Mouse (Mus musculus) lung, postnatal 14 days (tissue): ENCODE results near the gene Olfr821.
"Not testable (repeated sequence)": the region's sequence is repeated elsewhere in the genome, so short reads cannot be mapped to it uniquely, and the experiment has no call there.

ENCODE experiments used
- DNase-seq: peaks from one replicate; pipeline ENCODE4 v3.0.0; 2021

Gene Olfr821

DNA sequence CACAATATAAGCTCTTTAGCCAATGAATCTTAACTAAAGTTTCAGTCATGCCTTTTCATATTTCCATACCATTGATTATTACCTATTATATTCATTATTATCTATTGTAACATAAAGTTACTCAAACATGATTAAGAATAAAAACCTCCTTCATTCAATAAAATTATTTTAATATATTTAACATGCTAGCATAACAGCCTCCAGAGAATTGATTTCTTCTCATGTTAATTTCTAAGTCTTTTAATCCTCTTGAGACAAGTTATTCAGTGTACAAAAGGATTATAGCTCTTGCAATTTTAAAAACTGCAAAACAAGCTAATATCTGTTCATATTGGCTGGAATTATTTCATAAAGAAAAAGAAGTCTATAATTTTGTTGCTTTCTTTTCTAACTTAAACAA, at the start of gene Olfr821:
Gene Olfr821 (plus strand): TSS at position 301 of the 400 bp plus-strand sequence.
- no peak for DNase-seq

DNA sequence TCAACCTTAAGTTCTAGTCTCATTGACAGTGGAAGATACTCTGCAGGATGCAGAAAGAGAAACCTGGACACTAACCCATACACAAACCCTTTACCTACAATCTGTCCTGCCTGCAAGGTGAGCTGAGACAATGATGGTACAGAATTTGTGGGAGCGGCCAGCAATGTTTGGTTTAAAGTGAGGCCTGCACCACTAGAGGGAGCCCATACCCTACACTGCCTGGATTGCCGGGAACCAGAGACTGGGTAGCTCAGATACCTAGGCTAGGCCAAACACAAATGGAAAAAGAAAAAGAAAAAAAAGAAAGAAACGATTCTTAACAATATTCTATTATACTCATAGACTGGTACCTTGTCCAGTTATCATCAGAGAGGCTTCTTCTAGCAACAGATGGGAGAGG, 48.3 kb upstream of the Olfr821 start:
- DNase-seq = not testable (repeated sequence)

DNA sequence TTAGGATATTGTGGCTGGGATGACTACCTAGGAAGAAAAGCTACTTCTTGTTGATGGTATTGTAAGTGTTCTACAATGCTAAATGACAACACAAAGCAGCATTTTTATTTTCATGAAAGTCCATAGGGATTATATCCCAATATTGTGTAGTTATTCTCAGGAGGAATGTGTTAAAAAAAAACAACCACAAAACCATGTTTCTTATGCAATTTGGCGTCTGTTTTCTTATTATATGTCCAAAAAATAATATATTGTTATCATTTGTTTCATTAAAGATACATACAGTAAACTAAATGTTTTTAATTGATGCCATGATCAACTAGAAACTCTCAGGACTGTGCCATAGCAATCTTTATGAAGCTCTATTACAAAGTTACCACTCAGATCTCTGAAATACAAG, 45.2 kb upstream of the Olfr821 start, which contains the start of gene Gm10310:
Gene Gm10310 (minus strand): TSS at position 101 of the 400 bp plus-strand sequence.
- not testable (repeated sequence) for DNase-seq

DNA sequence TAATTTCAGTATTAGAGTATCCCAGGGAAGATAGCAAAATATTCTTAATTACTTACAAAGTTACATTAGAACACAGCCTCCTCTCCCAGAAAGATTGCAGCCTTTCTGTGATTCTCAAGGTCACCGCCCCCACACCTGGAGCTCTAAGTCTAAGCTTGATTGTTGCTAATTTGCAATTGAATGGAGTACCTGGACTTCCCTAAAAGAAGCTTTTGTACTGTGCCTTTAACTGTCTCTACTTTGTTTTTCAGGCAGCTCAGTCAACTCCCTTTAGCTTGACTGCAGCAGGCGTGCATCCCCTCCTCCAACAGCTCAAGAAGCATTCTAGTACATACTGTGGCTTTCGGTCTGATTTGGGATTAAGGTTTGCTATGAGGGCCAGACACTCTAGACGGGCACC, 26.0 kb upstream of the Olfr821 start:
- not testable (repeated sequence) for DNase-seq

DNA sequence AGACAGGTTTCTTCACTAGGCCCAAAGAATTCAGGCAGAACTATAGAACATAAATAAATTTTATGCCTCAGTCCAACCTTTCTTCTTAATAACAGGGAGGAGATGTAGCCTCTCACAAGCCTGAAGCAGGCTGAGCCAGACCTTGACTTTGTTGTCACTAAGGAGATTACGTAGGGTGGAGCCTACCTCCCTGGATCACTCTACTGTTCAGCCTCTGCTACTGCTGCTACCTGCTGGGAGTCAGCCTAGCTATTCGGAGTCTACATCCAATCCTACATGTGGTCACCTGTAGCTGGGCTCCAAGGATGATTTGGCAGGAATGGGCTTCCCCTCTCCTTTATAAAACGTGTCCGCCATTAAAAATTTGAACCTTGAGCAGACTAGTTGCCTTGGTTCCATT, 24.8 kb upstream of the Olfr821 start:
- not testable (repeated sequence) for DNase-seq

DNA sequence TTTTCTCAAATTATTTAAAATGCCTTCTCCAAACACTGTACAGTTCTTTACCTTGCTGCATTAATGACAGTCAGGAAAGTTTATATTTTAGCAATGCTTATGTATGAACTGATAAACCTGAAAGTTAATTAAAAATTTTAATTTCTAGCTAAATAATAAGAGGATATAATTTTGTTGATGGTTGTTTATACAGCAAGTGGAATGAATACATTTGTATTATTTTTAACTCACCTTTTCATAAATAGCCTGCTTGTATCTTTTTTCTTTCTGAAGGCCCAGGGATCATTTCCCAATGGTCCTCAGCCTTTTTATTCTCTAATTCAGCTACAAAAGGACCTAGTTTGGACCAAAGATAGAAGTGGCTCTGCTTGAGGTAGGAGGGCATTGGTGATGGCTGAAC, 17.8 kb upstream of the Olfr821 start, which contains the start of gene Olfr820:
Gene Olfr820 (plus strand): TSS at position 301 of the 400 bp plus-strand sequence.
- DNase-seq = no peak

DNA sequence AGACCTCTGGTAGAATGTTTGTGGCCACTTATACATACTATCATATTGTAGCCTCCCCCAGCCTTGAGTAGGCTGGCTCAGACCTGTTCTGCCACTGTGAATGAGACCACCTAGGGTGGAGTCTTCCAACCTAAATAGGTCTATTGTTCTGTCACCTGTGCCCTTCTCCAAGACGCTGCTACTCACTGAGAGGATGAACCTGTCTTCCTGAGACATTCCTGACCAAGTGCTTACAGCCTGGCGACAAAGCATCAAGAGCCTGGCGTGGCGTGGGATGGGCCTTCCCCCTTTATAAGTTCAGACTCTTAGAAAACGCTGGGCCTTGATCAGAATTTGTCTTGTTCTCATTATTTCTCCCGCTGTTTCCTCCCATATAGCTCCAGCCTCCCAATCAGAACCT, 6.9 kb downstream of the Olfr821 start:
- DNase-seq = no peak

DNA sequence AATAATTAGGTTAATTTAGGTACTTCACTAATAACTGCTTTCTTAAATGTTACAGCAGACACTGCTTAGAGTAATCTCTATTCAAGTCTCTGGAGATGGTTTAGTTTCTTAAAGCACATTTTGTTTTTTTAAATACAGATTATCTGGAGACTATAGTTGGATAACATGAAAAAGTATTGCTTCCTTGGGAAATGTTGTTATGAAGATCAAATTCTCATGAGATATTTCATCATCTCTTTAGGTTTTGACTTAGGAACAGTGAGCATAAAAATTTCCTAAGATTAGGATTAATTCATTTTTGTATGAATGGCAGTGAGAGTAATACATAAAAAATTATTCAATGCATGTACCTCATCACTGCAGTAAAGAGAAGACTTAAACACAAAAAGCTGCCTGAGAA, 40.8 kb downstream of the Olfr821 start, which contains the start of gene Olfr822:
Gene Olfr822 (plus strand): TSS at position 301 of the 400 bp plus-strand sequence.
- no peak for DNase-seq
